Mouse (Mus musculus) gastrocnemius, adult 8-10 months (tissue): ENCODE measurements at regions not wholly inside any gene's neighbourhood (a gene's known extent, or its start where the extent isn't known, plus 50 kb on each side); places are given as distances from the start of the nearest gene placed in this dataset.

Experiments
- DNase-seq, 2 experiments: peaks; one replicate each; pipeline ENCODE4 v3.0.0; 2022; ENCODE audit warnings: low spot score in 2 of 2

- DNase-seq: no peak
These were observed 683.9 kb upstream of the Sox9 start for GRCm38 (mm10) chr11:112098161-112098560.

- DNase-seq: no peak
These were observed 678.8 kb upstream of the Sox9 start for GRCm38 (mm10) chr11:112103252-112103651.

- no peak for DNase-seq
These were observed 675.1 kb upstream of the Sox9 start for GRCm38 (mm10) chr11:112106891-112107290.

- DNase-seq: no peak
These were observed 674.7 kb upstream of the Sox9 start for GRCm38 (mm10) chr11:112107314-112107713.

- DNase-seq: no peak
These were observed 661.0 kb upstream of the Sox9 start for GRCm38 (mm10) chr11:112121026-112121425.

GRCm38 (mm10) chr11:112121831-112122230 lies 660.2 kb upstream of the Sox9 start:
- DNase-seq: no peak

GRCm38 (mm10) chr11:112125249-112125933 lies 656.6 kb upstream of the Sox9 start:
- no peak for DNase-seq

GRCm38 (mm10) chr11:112130090-112130489 lies 651.9 kb upstream of the Sox9 start:
- no peak for DNase-seq

GRCm38 (mm10) chr11:112137401-112138020 lies 644.5 kb upstream of the Sox9 start:
- DNase-seq: no peak

GRCm38 (mm10) chr11:112140058-112140457 lies 642.0 kb upstream of the Sox9 start:
- no peak for DNase-seq

GRCm38 (mm10) chr11:112140495-112140894 lies 641.5 kb upstream of the Sox9 start:
- no peak for DNase-seq

GRCm38 (mm10) chr11:112140912-112141311 lies 641.1 kb upstream of the Sox9 start:
- no peak for DNase-seq

- no peak for DNase-seq
These were observed 630.0 kb upstream of the Sox9 start for GRCm38 (mm10) chr11:112152051-112152450.

- DNase-seq: no peak
These were observed 628.8 kb upstream of the Sox9 start for GRCm38 (mm10) chr11:112153198-112153597.

GRCm38 (mm10) chr11:112154712-112155319 lies 627.2 kb upstream of the Sox9 start:
- DNase-seq: no peak

- no peak for DNase-seq
These were observed 626.6 kb upstream of the Sox9 start for GRCm38 (mm10) chr11:112155339-112155955.

- no peak for DNase-seq
These were observed 618.3 kb upstream of the Sox9 start for GRCm38 (mm10) chr11:112163681-112164265.

- no peak for DNase-seq
These were observed 608.4 kb upstream of the Sox9 start for GRCm38 (mm10) chr11:112173585-112173984.

GRCm38 (mm10) chr11:112175302-112175701 lies 606.7 kb upstream of the Sox9 start:
- DNase-seq: no peak

GRCm38 (mm10) chr11:112180666-112181065 lies 601.4 kb upstream of the Sox9 start:
- no peak for DNase-seq

- no peak for DNase-seq
These were observed 584.3 kb upstream of the Sox9 start for GRCm38 (mm10) chr11:112197620-112198268.
